Mouse (Mus musculus) neutrophil, adult 65 days (primary cell): ENCODE data around the gene Gk5. TPM values are rescaled to one million over a fixed set of nuclear protein-coding genes. Genes with fewer than 3 reads are reported as not detected.

Experiments used
- total RNA-seq: library from RNA; stranded (reverse); gene quantifications from 2 replicates; pipeline ENCODE4 v1.2.4, GENCODE M21; 2023

The Gk5 gene
- 13.7 and 14.6 TPM in 2 replicates for total RNA-seq

GRCm38 (mm10) chr9:96118861-96119772, at the start of gene Gk5:
Gk5 (plus strand) TSS chr9:96119362.

GRCm38 (mm10) chr9:96195885-96196622, 76.9 kb downstream of the Gk5 start, which contains the start of gene Tfdp2:
Tfdp2 (plus strand) TSS chr9:96196275.

Other genes with a start within 250 kb of the Gk5 start
- 26.2 and 30.4 TPM in 2 replicates for gene Xrn1, start 164.6 kb upstream of the Gk5 start, total RNA-seq
- gene Tfdp2, start 76.9 kb downstream of the Gk5 start, total RNA-seq: 6.1 and 6.9 TPM in 2 replicates
- 137 and 196 TPM in 2 replicates for gene Atp1b3, start 245.1 kb downstream of the Gk5 start, total RNA-seq